Mouse (Mus musculus) kidney, adult 2 months (tissue): ENCODE results near the gene Kansl3.

Experiments used
- CTCF ChIP-seq: fragments of 200-500 bp; conservative IDR thresholded peaks from 2 replicates; pipeline ENCODE4 v1.5.1; 2011; ENCODE audit warnings: low read depth, mild to moderate bottlenecking, control low read depth, low read length, moderate library complexity, mixed read lengths; ENCODE audit not compliant: insufficient read depth, insufficient read length
- POLR2A ChIP-seq: fragments of 200-500 bp; IDR thresholded peaks from one replicate; pipeline ENCODE4 v1.6.1; 2011; ENCODE audit warnings: low read depth, low read length, control low read depth

DNA sequence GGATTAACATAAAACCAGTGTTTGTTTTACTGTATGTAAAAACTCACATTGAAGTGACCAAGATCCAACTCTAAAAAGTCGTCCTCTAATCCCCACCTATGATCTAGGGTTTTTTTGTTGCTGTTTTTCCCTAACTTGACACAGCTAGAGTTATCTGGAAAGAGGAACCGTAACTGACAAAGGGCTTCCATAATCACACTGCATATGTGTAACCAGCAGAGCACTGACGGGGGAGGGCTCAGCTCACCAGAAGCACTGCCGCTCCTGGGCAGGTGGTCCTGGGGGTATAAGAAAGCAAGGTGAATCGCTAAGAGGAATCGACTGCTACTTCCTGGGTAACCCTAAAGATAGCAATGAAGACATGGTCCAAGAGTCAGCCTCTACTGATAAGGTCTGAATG is 26.4 kb downstream of the Kansl3 start:
- TF ChIP-seq POLR2A = no peak
- no peak for TF ChIP-seq CTCF
